Mouse (Mus musculus): ENCODE measurements around the gene Bhlhe40.

DNA sequence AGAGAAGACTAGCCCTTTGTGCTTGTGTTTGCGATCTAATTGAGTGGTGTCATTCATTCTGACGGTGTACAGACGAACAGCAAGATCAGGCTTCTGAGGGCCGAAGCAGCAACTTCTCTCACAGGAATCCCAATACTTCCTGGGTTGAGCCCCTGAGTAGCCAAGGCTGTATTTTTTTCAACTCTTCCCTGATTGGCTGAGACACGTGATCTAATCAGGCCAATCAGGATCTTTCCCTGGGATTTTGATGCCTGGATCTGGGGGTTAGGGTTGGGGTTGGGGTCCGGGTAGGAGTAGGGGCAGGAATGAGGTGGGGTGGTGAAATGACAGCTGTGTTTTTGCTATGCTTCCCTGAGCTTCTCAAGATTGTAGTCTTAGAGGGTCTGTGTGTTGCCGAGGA lies 20.1 kb downstream of the Bhlhe40 start:
- TF ChIP-seq CTCF (IDR thresholded peaks at IDR 0.05; ENCODE audit: insufficient read depth, low read depth, low read length) (no peak), POLR2A (IDR thresholded peaks at IDR 0.05; ENCODE audit: insufficient read depth, low read depth, low read length) (no peak)
